Mouse (Mus musculus): ENCODE measurements around the gene Chmp1a. TPM values are rescaled to one million over a fixed set of nuclear protein-coding genes. Genes with fewer than 3 reads are reported as not detected.
A peak's percentile ranks its signal among the peaks of the same experiment; 100 is the strongest.
"Not testable (repeated sequence)": the region's sequence is repeated elsewhere in the genome, so short reads cannot be mapped to it uniquely, and the experiment has no call there.

The Chmp1a gene
- polyA plus RNA-seq, 1 experiment from 2014 or later, result 59.5 TPM

GRCm38 (mm10) chr8:123231742-123232141, 19.2 kb upstream of the Chmp1a start:
- WGBS (ENCODE audit: insufficient replicate concordance), result 63% methylated on average over 5 of the region's 5 CpGs
- peaks cover 21% of the 10 kb centered on the region for H3K4me1 ChIP-seq (replicated peaks)
- peaks cover 40% of the 10 kb centered on the region for H3K27me3 ChIP-seq
- H3K36me3 ChIP-seq (replicated peaks), result 0 out of 2 replicates have a peak, but pooled peaks cover 8% of the 10 kb centered on the region
- H3K9me3 ChIP-seq (replicated peaks), result no peaks in the 10 kb centered on the region
- ATAC-seq (ENCODE audit: insufficient read depth), result no peak
- H3K4me3 ChIP-seq (replicated peaks), result no peak overlapping the region
- no peak overlapping the region for H3K4me2 ChIP-seq
- H3K9ac ChIP-seq, result no peak overlapping the region
- H3K27ac ChIP-seq (replicated peaks), result no peak overlapping the region

GRCm38 (mm10) chr8:123230326-123230725, 17.8 kb upstream of the Chmp1a start:
- WGBS (ENCODE audit: insufficient replicate concordance), result 72% methylated on average over 11 of the region's 11 CpGs
- not testable (repeated sequence) for H3K4me3 ChIP-seq (replicated peaks); H3K27ac ChIP-seq (replicated peaks); H3K4me2 ChIP-seq; H3K36me3 ChIP-seq (replicated peaks); H3K9ac ChIP-seq; H3K9me3 ChIP-seq (replicated peaks); ATAC-seq (ENCODE audit: insufficient read depth)
- H3K27me3 ChIP-seq, result peaks cover 25% of the 10 kb centered on the region
- peaks cover 11% of the 10 kb centered on the region for H3K4me1 ChIP-seq (replicated peaks)

- H3K27me3 ChIP-seq, result peaks cover 6% of the 10 kb centered on the region
- H3K4me3 ChIP-seq (replicated peaks), result no peak overlapping the region
- H3K4me2 ChIP-seq, result no peak overlapping the region
- H3K36me3 ChIP-seq (replicated peaks), result 0 out of 2 replicates have a peak, but pooled peaks cover 8% of the 10 kb centered on the region
- H3K9me3 ChIP-seq (replicated peaks), result no peaks in the 10 kb centered on the region
- no peak for ATAC-seq (ENCODE audit: insufficient read depth)
- no peak overlapping the region for H3K9ac ChIP-seq
- peaks cover 18% of the 10 kb centered on the region for H3K4me1 ChIP-seq (replicated peaks)
- no peak overlapping the region for H3K27ac ChIP-seq (replicated peaks)
- 76% methylated on average over 1 of the region's 1 CpGs for WGBS (ENCODE audit: insufficient replicate concordance)
Observed at GRCm38 (mm10) chr8:123228416-123228815, 15.9 kb upstream of the Chmp1a start.

- Histone ChIP-seq H3K9ac (peak within 1 kb of the TSS; percentile 73), H3K36me3 (replicated peaks) (0 out of 2 replicates have a peak, but pooled peaks cover 8% of the 10 kb centered on the region), H3K27ac (replicated peaks) (peak within 1 kb of the TSS; percentile 84), H3K27me3 (no peaks in the 10 kb centered on the region), H3K4me2 (peak within 1 kb of the TSS; percentile 93), H3K4me1 (replicated peaks) (peaks cover 18% of the 10 kb centered on the region), H3K9me3 (replicated peaks) (no peaks in the 10 kb centered on the region), H3K4me3 (replicated peaks) (peak within 1 kb of the TSS; percentile 69)
- ATAC-seq (ENCODE audit: insufficient read depth), result peak; percentile 88
- WGBS (ENCODE audit: insufficient replicate concordance), result 2% methylated on average over 59 of the region's 59 CpGs
Observed at GRCm38 (mm10) chr8:123224278-123225266, 12.0 kb upstream of the Chmp1a start, which contains the start of gene Cdk10. Cdk10 (plus strand) TSS chr8:123224842.

- WGBS (ENCODE audit: insufficient replicate concordance), result 64% methylated on average over 1 of the region's 1 CpGs
- no peak overlapping the region for H3K4me3 ChIP-seq (replicated peaks)
- H3K36me3 ChIP-seq (replicated peaks), result no peaks in the 10 kb centered on the region
- peaks cover 18% of the 10 kb centered on the region for H3K4me1 ChIP-seq (replicated peaks)
- no peak overlapping the region for H3K27ac ChIP-seq (replicated peaks)
- no peaks in the 10 kb centered on the region for H3K9me3 ChIP-seq (replicated peaks)
- no peaks in the 10 kb centered on the region for H3K27me3 ChIP-seq
- no peak for ATAC-seq (ENCODE audit: insufficient read depth)
- no peak overlapping the region for H3K9ac ChIP-seq
- H3K4me2 ChIP-seq, result no peak overlapping the region
Observed at GRCm38 (mm10) chr8:123220917-123221316, 8.4 kb upstream of the Chmp1a start.

GRCm38 (mm10) chr8:123215430-123215829, 2.9 kb upstream of the Chmp1a start:
- Histone ChIP-seq H3K27me3 (peaks cover 8% of the 10 kb centered on the region; the same call in 1 of the 2 replicates), H3K4me2 (no peak overlapping the region), H3K9ac (no peak overlapping the region), H3K27ac (replicated peaks) (no peak overlapping the region), H3K4me3 (replicated peaks) (no peak overlapping the region), H3K4me1 (replicated peaks) (peaks cover 29% of the 10 kb centered on the region), H3K9me3 (replicated peaks) (no peaks in the 10 kb centered on the region), H3K36me3 (replicated peaks) (no peaks in the 10 kb centered on the region; the same call in 1 of the 2 replicates)
- 34% methylated on average over 3 of the region's 3 CpGs for WGBS (ENCODE audit: insufficient replicate concordance)
- ATAC-seq (ENCODE audit: insufficient read depth), result no peak

GRCm38 (mm10) chr8:123213118-123213772, 682 bp upstream of the Chmp1a start:
- 23% methylated on average over 22 of the region's 22 CpGs for WGBS (ENCODE audit: insufficient replicate concordance)
- Histone ChIP-seq H3K4me1 (replicated peaks) (peaks cover 29% of the 10 kb centered on the region), H3K4me3 (replicated peaks) (peak overlapping the region; percentile 81), H3K9ac (peak overlapping the region; percentile 90), H3K36me3 (replicated peaks) (peaks cover 21% of the 10 kb centered on the region), H3K27ac (replicated peaks) (peak overlapping the region; percentile 54; the same call in 1 of the 2 replicates), H3K4me2 (peak overlapping the region; percentile 91), H3K9me3 (replicated peaks) (no peaks in the 10 kb centered on the region), H3K27me3 (peaks cover 8% of the 10 kb centered on the region; the same call in 1 of the 2 replicates)
- ATAC-seq (ENCODE audit: insufficient read depth), result peak; percentile 26

- Histone ChIP-seq H3K4me3 (replicated peaks) (peak overlapping the region; percentile 81), H3K4me2 (peak overlapping the region; percentile 91), H3K9ac (peak overlapping the region; percentile 90), H3K9me3 (replicated peaks) (no peaks in the 10 kb centered on the region), H3K27ac (replicated peaks) (peak overlapping the region; percentile 78), H3K27me3 (peaks cover 8% of the 10 kb centered on the region; the same call in 1 of the 2 replicates), H3K4me1 (replicated peaks) (peaks cover 29% of the 10 kb centered on the region), H3K36me3 (replicated peaks) (peaks cover 34% of the 10 kb centered on the region)
- ATAC-seq (ENCODE audit: insufficient read depth), result no peak
- 18% methylated on average over 10 of the region's 10 CpGs for WGBS (ENCODE audit: insufficient replicate concordance)
Observed at GRCm38 (mm10) chr8:123211876-123212275, 687 bp downstream of the Chmp1a start.

- peaks cover 38% of the 10 kb centered on the region for H3K36me3 ChIP-seq (replicated peaks)
- WGBS (ENCODE audit: insufficient replicate concordance), result 71% methylated on average over 3 of the region's 3 CpGs
Observed at GRCm38 (mm10) chr8:123203571-123203970, 9.0 kb downstream of the Chmp1a start.

GRCm38 (mm10) chr8:123202288-123202687, 10.3 kb downstream of the Chmp1a start:
- Histone ChIP-seq H3K9ac (no peak overlapping the region), H3K4me3 (replicated peaks) (no peak overlapping the region), H3K36me3 (replicated peaks) (peaks cover 25% of the 10 kb centered on the region), H3K27me3 (peaks cover 22% of the 10 kb centered on the region), H3K4me1 (replicated peaks) (peaks cover 4% of the 10 kb centered on the region), H3K27ac (replicated peaks) (no peak overlapping the region), H3K9me3 (replicated peaks) (no peaks in the 10 kb centered on the region), H3K4me2 (no peak overlapping the region)
- no peak for ATAC-seq (ENCODE audit: insufficient read depth)
- whole genome bisulfite sequencing (ENCODE audit: insufficient replicate concordance), result 22% methylated on average over 5 of the region's 5 CpGs

More at GRCm38 (mm10) chr8:123203571-123203970, 9.0 kb downstream of the Chmp1a start:
- no peak overlapping the region for H3K4me2 ChIP-seq
- no peaks in the 10 kb centered on the region for H3K4me1 ChIP-seq (replicated peaks)
- no peaks in the 10 kb centered on the region for H3K9me3 ChIP-seq (replicated peaks)
- no peak overlapping the region for H3K4me3 ChIP-seq (replicated peaks)
- H3K27ac ChIP-seq (replicated peaks), result no peak overlapping the region
- no peak overlapping the region for H3K9ac ChIP-seq
- no peak for ATAC-seq (ENCODE audit: insufficient read depth)
- peaks cover 20% of the 10 kb centered on the region for H3K27me3 ChIP-seq

- Histone ChIP-seq H3K27ac (replicated peaks) (no peak overlapping the region), H3K9ac (no peak overlapping the region), H3K9me3 (replicated peaks) (no peaks in the 10 kb centered on the region), H3K4me3 (replicated peaks) (no peak overlapping the region), H3K36me3 (replicated peaks) (peaks cover 4% of the 10 kb centered on the region; the same call in 1 of the 2 replicates), H3K4me1 (replicated peaks) (peaks cover 16% of the 10 kb centered on the region), H3K4me2 (no peak overlapping the region), H3K27me3 (peaks cover 23% of the 10 kb centered on the region)
- WGBS (ENCODE audit: insufficient replicate concordance), result 57% methylated on average over 14 of the region's 14 CpGs
- no peak for ATAC-seq (ENCODE audit: insufficient read depth)
Observed at GRCm38 (mm10) chr8:123199864-123200263, 12.7 kb downstream of the Chmp1a start.

Measured in liver, embryonic 15.5 days (tissue).